Mouse (Mus musculus): ENCODE measurements around the gene Tenm4.

- no peak for TF ChIP-seq CHD2 (IDR thresholded peaks at IDR 0.05; ENCODE audit: low read depth, low read length)
- no peak for TF ChIP-seq MAFK (IDR thresholded peaks at IDR 0.05; ENCODE audit: insufficient read depth, low read depth, low read length)
- no peak for TF ChIP-seq HCFC1 (IDR thresholded peaks at IDR 0.05; ENCODE audit: borderline replicate concordance, insufficient read depth, low read length)
Observed at GRCm38 (mm10) chr7:96806561-96806960, 635.5 kb downstream of the Tenm4 start.
